Mouse (Mus musculus) hindbrain, postnatal 0 days (tissue): ENCODE data around the gene Haus2. TPM values are rescaled to one million over a fixed set of nuclear protein-coding genes. Genes with fewer than 3 reads are reported as not detected.

Experiments used
- ATAC-seq: fragments of 200-750 bp; cut with Nextera tagmentation; 2 replicates; pipeline ENCODE4 v1.8.0; 2017; ENCODE audit warnings: mild to moderate bottlenecking, moderate TSS enrichment, moderate library complexity
- DNase-seq: peaks from one replicate; pipeline ENCODE4 v3.0.0-alpha.2; 2015; ENCODE audit warnings: low spot score
- H3K27ac ChIP-seq: fragments of 300-500 bp; sonication (generic); 2 replicates; pipeline ENCODE4 v1.5.1; 2014; ENCODE audit warnings: mild to moderate bottlenecking
- H3K27me3 ChIP-seq: fragments of 300-500 bp; sonication (generic); 2 replicates; pipeline ENCODE4 v1.6.1; 2014; ENCODE audit warnings: low read length, mixed read lengths; ENCODE audit not compliant: insufficient read depth
- H3K36me3 ChIP-seq: fragments of 300-500 bp; sonication (generic); 2 replicates; pipeline ENCODE4 v1.6.1; 2014; ENCODE audit warnings: low read length, mixed read lengths; ENCODE audit not compliant: insufficient read depth
- H3K4me1 ChIP-seq: fragments of 300-500 bp; sonication (generic); 2 replicates; pipeline ENCODE4 v1.6.1; 2014; ENCODE audit warnings: antibody characterized with exemption, low read length, mixed read lengths; ENCODE audit not compliant: insufficient read depth
- H3K4me2 ChIP-seq: fragments of 300-500 bp; sonication (generic); 2 replicates; pipeline ENCODE4 v1.6.1; 2014; ENCODE audit warnings: low read depth, mild to moderate bottlenecking, low read length, moderate library complexity, mixed read lengths
- H3K4me3 ChIP-seq: fragments of 300-500 bp; sonication (generic); 2 replicates; pipeline ENCODE4 v1.5.1; 2014; ENCODE audit warnings: low read length
- H3K9ac ChIP-seq: fragments of 300-500 bp; sonication (generic); replicated peaks from 2 replicates; pipeline ENCODE4 v1.6.1; 2014; ENCODE audit warnings: mild to moderate bottlenecking, low read length, moderate library complexity, mixed read lengths
- H3K9me3 ChIP-seq: fragments of 300-500 bp; sonication (generic); 2 replicates; pipeline ENCODE4 v1.6.1; 2016; ENCODE audit warnings: low read length, mixed read lengths
- CTCF ChIP-seq: IDR thresholded peaks from 2 replicates; pipeline ENCODE4 v1.5.1; 2016; ENCODE audit warnings: antibody characterized with exemption, control low read depth, low read depth
- WGBS: fragments of 180-500 bp; shearing (Covaris S2); extraction: QIAGEN DNeasy Blood & Tissue Kit; methylation state at CpG from one replicate; pipeline ENCODE4 v1.1.7; 2014; 5-methylcytosine and 5-hydroxymethylcytosine counted together
- polyA plus RNA-seq: library from polyadenylated mRNA; unstranded; fragments of >200 nt; fragmentation: Nextera tagmentation; extraction: Ambion mirVana; gene quantifications from 2 replicates; pipeline ENCODE4 v1.2.1, GENCODE M21; 2015
- total RNA-seq: library from RNA; depleted of rRNA; stranded (reverse); fragments of >200 nt; gene quantifications from 2 replicates; pipeline ENCODE4 v1.2.3, GENCODE M21; 2014

Haus2 gene
- total and polyA plus RNA-seq, 2 experiments from 2014 or later, result 22.7 to 37.2 TPM

- no peaks in the 10 kb centered on the region for H3K27me3 ChIP-seq
- H3K9me3 ChIP-seq, result no peaks in the 10 kb centered on the region
- no peak overlapping the region for H3K4me2 ChIP-seq
- no peak overlapping the region for H3K9ac ChIP-seq
- peak; percentile 32; the same call in 1 of the 2 replicates for TF ChIP-seq CTCF
- DNase-seq (no peak), ATAC-seq (no peak)
- whole genome bisulfite sequencing, result 100% methylated on average over 1 of the region's 1 CpGs
- no peaks in the 10 kb centered on the region for H3K4me1 ChIP-seq
- no peak overlapping the region for H3K4me3 ChIP-seq
- peaks cover 8% of the 10 kb centered on the region; the same call in 1 of the 2 replicates for H3K36me3 ChIP-seq
- no peak overlapping the region for H3K27ac ChIP-seq
These were observed 10.4 kb downstream of the Haus2 start for GRCm38 (mm10) chr2:120619538-120619937.

GRCm38 (mm10) chr2:120622920-120623319 is 13.7 kb downstream of the Haus2 start:
- Histone ChIP-seq H3K36me3 (peaks cover 5% of the 10 kb centered on the region; the same call in 1 of the 2 replicates), H3K9ac (no peak overlapping the region), H3K4me1 (no peaks in the 10 kb centered on the region), H3K4me3 (no peak overlapping the region), H3K27me3 (no peaks in the 10 kb centered on the region), H3K27ac (no peak overlapping the region), H3K4me2 (no peak overlapping the region), H3K9me3 (no peaks in the 10 kb centered on the region)
- ATAC-seq, result no peak
- no peak for DNase-seq
- TF ChIP-seq CTCF, result no peak

GRCm38 (mm10) chr2:120628076-120628865 is 19.1 kb downstream of the Haus2 start:
- WGBS, result 30% methylated on average over 10 of the region's 10 CpGs
- ATAC-seq, result peak; percentile 22
- no peak for TF ChIP-seq CTCF

GRCm38 (mm10) chr2:120628886-120629735 is 19.9 kb downstream of the Haus2 start, which contains the start of gene Stard9:
Gene Stard9, plus strand, starts transcription at chr2:120629121.
- H3K27me3 ChIP-seq, result no peaks in the 10 kb centered on the region
- ATAC-seq, result peak; percentile 100
- 0 out of 2 replicates have a peak, but pooled peaks have one; percentile 38 for TF ChIP-seq CTCF
- H3K27ac ChIP-seq, result peak within 1 kb of the TSS; percentile 64; the same call in 1 of the 2 replicates
- H3K9me3 ChIP-seq, result no peaks in the 10 kb centered on the region
- peak within 1 kb of the TSS; percentile 45 for H3K9ac ChIP-seq
- DNase-seq, result peak; percentile 100
- H3K4me2 ChIP-seq, result peak within 1 kb of the TSS; percentile 83
- H3K4me3 ChIP-seq, result peak within 1 kb of the TSS; percentile 58
- H3K4me1 ChIP-seq, result peaks cover 9% of the 10 kb centered on the region
- peaks cover 4% of the 10 kb centered on the region; the same call in 1 of the 2 replicates for H3K36me3 ChIP-seq
- WGBS, result 3% methylated on average over 35 of the region's 36 CpGs

More at GRCm38 (mm10) chr2:120628076-120628865, 19.1 kb downstream of the Haus2 start:
- H3K27ac ChIP-seq, result no peak overlapping the region
- H3K9ac ChIP-seq, result no peak overlapping the region
- no peak for DNase-seq
- H3K36me3 ChIP-seq, result peaks cover 4% of the 10 kb centered on the region; the same call in 1 of the 2 replicates
- H3K4me2 ChIP-seq, result peak overlapping the region; percentile 83
- H3K9me3 ChIP-seq, result no peaks in the 10 kb centered on the region
- H3K27me3 ChIP-seq, result no peaks in the 10 kb centered on the region
- H3K4me3 ChIP-seq, result peak overlapping the region; percentile 58
- H3K4me1 ChIP-seq, result peaks cover 9% of the 10 kb centered on the region

GRCm38 (mm10) chr2:120630246-120630645 is 21.1 kb downstream of the Haus2 start:
- H3K9me3 ChIP-seq, result no peaks in the 10 kb centered on the region
- H3K9ac ChIP-seq, result no peak overlapping the region
- H3K4me3 ChIP-seq, result no peak overlapping the region
- WGBS, result 84% methylated on average over 2 of the region's 2 CpGs
- no peaks in the 10 kb centered on the region for H3K27me3 ChIP-seq
- ATAC-seq (no peak), DNase-seq (no peak)
- H3K4me1 ChIP-seq, result peaks cover 9% of the 10 kb centered on the region
- peak overlapping the region; percentile 83 for H3K4me2 ChIP-seq
- no peak overlapping the region for H3K27ac ChIP-seq
- peaks cover 10% of the 10 kb centered on the region; the same call in 1 of the 2 replicates for H3K36me3 ChIP-seq
- no peak for TF ChIP-seq CTCF

- no peak for TF ChIP-seq CTCF
- no peak for DNase-seq
- Histone ChIP-seq H3K9ac (no peak overlapping the region), H3K4me1 (peaks cover 9% of the 10 kb centered on the region), H3K4me3 (no peak overlapping the region), H3K27me3 (no peaks in the 10 kb centered on the region), H3K27ac (no peak overlapping the region), H3K9me3 (no peaks in the 10 kb centered on the region), H3K4me2 (no peak overlapping the region), H3K36me3 (peaks cover 11% of the 10 kb centered on the region; the same call in 1 of the 2 replicates)
- 68% methylated on average over 2 of the region's 2 CpGs for WGBS
- ATAC-seq, result no peak
These were observed 21.5 kb downstream of the Haus2 start for GRCm38 (mm10) chr2:120630655-120631054.
